Mouse (Mus musculus) embryonic facial prominence, embryonic 11.5 days (tissue): Measurements from ENCODE around the gene Cntnap5b. TPM values are rescaled to one million over a fixed set of nuclear protein-coding genes. Genes with fewer than 3 reads are reported as not detected.
A peak's percentile ranks its signal among the peaks of the same experiment; 100 is the strongest.

ENCODE experiments used
- ATAC-seq: fragments of 200-750 bp; cut with Nextera tagmentation; replicated peaks from 2 replicates; pipeline ENCODE4 v1.8.0; 2017; ENCODE audit warnings: low read depth; ENCODE audit not compliant: insufficient number of reproducible peaks, low FRiP score, low TSS enrichment
- DNase-seq: peaks from one replicate; pipeline ENCODE4 v3.0.0-alpha.2; 2015; ENCODE audit warnings: low spot score
- H3K27ac ChIP-seq: fragments of 300-500 bp; sonication (generic); replicated peaks from 2 replicates; pipeline ENCODE4 v1.5.1; 2014; ENCODE audit warnings: mild to moderate bottlenecking, low read depth, low read length, control low read depth
- H3K27me3 ChIP-seq: fragments of 300-500 bp; sonication (generic); 2 replicates; pipeline ENCODE4 v1.6.1; 2014; ENCODE audit warnings: mild to moderate bottlenecking, low read length, moderate library complexity, mixed read lengths; ENCODE audit not compliant: control insufficient read depth, insufficient read depth
- H3K36me3 ChIP-seq: fragments of 300-500 bp; sonication (generic); replicated peaks from 2 replicates; pipeline ENCODE4 v1.6.1; 2014; ENCODE audit warnings: low read depth, mild to moderate bottlenecking, low read length, moderate library complexity, mixed read lengths; ENCODE audit not compliant: control insufficient read depth, insufficient read depth
- H3K4me1 ChIP-seq: fragments of 300-500 bp; sonication (generic); 2 replicates; pipeline ENCODE4 v1.6.1; 2014; ENCODE audit warnings: low read length, mixed read lengths; ENCODE audit not compliant: control insufficient read depth, insufficient read depth
- H3K4me2 ChIP-seq: fragments of 300-500 bp; sonication (generic); 2 replicates; pipeline ENCODE4 v1.6.1; 2014; ENCODE audit warnings: low read depth, mild to moderate bottlenecking, control low read depth, low read length, moderate library complexity
- H3K4me3 ChIP-seq: fragments of 300-500 bp; sonication (generic); 2 replicates; pipeline ENCODE4 v1.5.1; 2014; ENCODE audit warnings: low read depth, low read length, control low read depth
- H3K9ac ChIP-seq: fragments of 300-500 bp; sonication (generic); replicated peaks from 2 replicates; pipeline ENCODE4 v1.6.1; 2014; ENCODE audit warnings: mild to moderate bottlenecking, control low read depth, low read length
- H3K9me3 ChIP-seq: fragments of 300-500 bp; sonication (generic); replicated peaks from 2 replicates; pipeline ENCODE4 v1.6.1; 2016; ENCODE audit warnings: mild to moderate bottlenecking, low read length, inconsistent platforms, mixed read lengths; ENCODE audit not compliant: control insufficient read depth
- WGBS: fragments of 180-500 bp; shearing (Covaris S2); extraction: QIAGEN DNeasy Blood & Tissue Kit; methylation state at CpG from one replicate; pipeline ENCODE4 v1.1.7; 2014; 5-methylcytosine and 5-hydroxymethylcytosine counted together
- polyA plus RNA-seq: library from polyadenylated mRNA; unstranded; fragments of >200 nt; fragmentation: Nextera tagmentation; extraction: Ambion mirVana; gene quantifications from 2 replicates; pipeline ENCODE4 v1.2.1, GENCODE M21; 2014

Cntnap5b gene
- polyA plus RNA-seq, result 0.10 TPM in 1 of 2 replicates, not detected in the other

- Histone ChIP-seq H3K9ac (no peak within 1 kb of the TSS), H3K27ac (no peak within 1 kb of the TSS), H3K4me1 (no peaks in the 10 kb centered on the region), H3K4me2 (no peak within 1 kb of the TSS), H3K4me3 (no peak within 1 kb of the TSS), H3K36me3 (no peaks in the 10 kb centered on the region), H3K27me3 (no peaks in the 10 kb centered on the region), H3K9me3 (no peaks in the 10 kb centered on the region)
- ATAC-seq, result no peak
- 23% methylated on average over 7 of the region's 7 CpGs for WGBS
- no peak for DNase-seq
Observed at GRCm38 (mm10) chr1:99772614-99773013, at the start of gene Cntnap5b. Gene Cntnap5b (plus strand): TSS chr1:99772765.

- no peak overlapping the region for H3K27ac ChIP-seq
- WGBS, result 91% methylated on average over 1 of the region's 1 CpGs
Observed at GRCm38 (mm10) chr1:99759996-99760395, 12.6 kb upstream of the Cntnap5b start.

DNA sequence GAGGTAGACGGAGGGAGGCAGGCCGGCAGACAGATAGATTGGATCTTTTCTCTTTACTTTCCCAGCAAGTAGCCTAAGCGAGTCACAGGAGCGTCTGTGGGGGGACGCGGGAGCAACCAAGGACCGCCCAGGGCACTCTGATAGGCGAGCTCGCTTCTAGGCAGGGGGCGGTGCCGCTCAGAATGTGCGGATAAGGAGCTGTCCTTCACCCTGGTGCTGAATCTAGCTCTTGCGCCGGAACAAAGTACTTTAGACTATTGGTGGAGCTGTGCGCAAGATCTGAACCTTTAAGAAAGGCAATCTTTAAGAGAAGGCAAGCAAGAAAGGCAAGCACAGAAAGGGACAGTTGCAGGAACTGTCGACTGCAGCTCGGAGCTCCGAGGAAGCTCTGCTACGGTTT is 382 bp upstream of the Cntnap5b start:
- H3K27me3 ChIP-seq, result no peaks in the 10 kb centered on the region
- no peaks in the 10 kb centered on the region for H3K4me1 ChIP-seq
- peak; percentile 93 for ATAC-seq
- no peaks in the 10 kb centered on the region for H3K9me3 ChIP-seq
- H3K4me2 ChIP-seq, result no peak overlapping the region
- peak; percentile 94 for DNase-seq
- H3K4me3 ChIP-seq, result no peak overlapping the region
- WGBS, result under 1% methylated on average over 19 of the region's 19 CpGs
- no peak overlapping the region for H3K9ac ChIP-seq
- H3K27ac ChIP-seq, result no peak overlapping the region
- H3K36me3 ChIP-seq, result no peaks in the 10 kb centered on the region

More at GRCm38 (mm10) chr1:99759996-99760395, 12.6 kb upstream of the Cntnap5b start:
- Histone ChIP-seq H3K4me3 (no peak overlapping the region), H3K4me2 (no peak overlapping the region), H3K9ac (no peak overlapping the region), H3K4me1 (no peaks in the 10 kb centered on the region), H3K36me3 (no peaks in the 10 kb centered on the region), H3K9me3 (no peaks in the 10 kb centered on the region), H3K27me3 (no peaks in the 10 kb centered on the region)
- no peak for ATAC-seq
- no peak for DNase-seq

DNA sequence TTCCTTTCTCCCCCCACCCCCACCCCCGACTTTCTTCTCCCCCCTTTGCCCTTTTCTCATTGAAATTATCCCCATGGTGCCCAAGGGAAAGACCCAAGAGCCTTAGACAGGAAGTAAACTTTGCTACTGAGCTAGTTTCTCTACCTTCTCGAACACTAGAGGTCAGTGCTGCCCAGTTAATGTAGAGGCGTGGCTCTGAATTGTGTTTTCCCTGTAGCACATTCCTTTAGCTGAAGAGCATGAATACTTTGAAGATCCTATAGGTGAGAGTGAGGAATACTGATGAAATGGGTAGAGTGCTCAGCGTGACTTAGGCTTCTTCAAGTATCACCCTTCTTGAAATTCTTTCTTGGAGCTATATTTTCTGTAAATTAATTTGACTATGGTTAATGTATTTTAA is 1.6 kb downstream of the Cntnap5b start:
- Histone ChIP-seq H3K36me3 (no peaks in the 10 kb centered on the region), H3K4me2 (no peak overlapping the region), H3K27me3 (no peaks in the 10 kb centered on the region), H3K9ac (no peak overlapping the region), H3K4me3 (no peak overlapping the region), H3K4me1 (no peaks in the 10 kb centered on the region), H3K9me3 (no peaks in the 10 kb centered on the region), H3K27ac (no peak overlapping the region)
- WGBS, result 5% methylated on average over 4 of the region's 4 CpGs
- peak; percentile 69 for DNase-seq
- ATAC-seq, result no peak; the same call in 1 of the 2 replicates

GRCm38 (mm10) chr1:99813334-99814110 is 41.0 kb downstream of the Cntnap5b start:
- Histone ChIP-seq H3K9ac (no peak overlapping the region), H3K4me2 (no peak overlapping the region), H3K4me3 (no peak overlapping the region), H3K27ac (no peak overlapping the region), H3K4me1 (no peaks in the 10 kb centered on the region), H3K27me3 (no peaks in the 10 kb centered on the region), H3K9me3 (no peaks in the 10 kb centered on the region), H3K36me3 (no peaks in the 10 kb centered on the region)
- 87% methylated on average over 6 of the region's 6 CpGs for whole genome bisulfite sequencing
- ATAC-seq (no peak), DNase-seq (no peak)

DNA sequence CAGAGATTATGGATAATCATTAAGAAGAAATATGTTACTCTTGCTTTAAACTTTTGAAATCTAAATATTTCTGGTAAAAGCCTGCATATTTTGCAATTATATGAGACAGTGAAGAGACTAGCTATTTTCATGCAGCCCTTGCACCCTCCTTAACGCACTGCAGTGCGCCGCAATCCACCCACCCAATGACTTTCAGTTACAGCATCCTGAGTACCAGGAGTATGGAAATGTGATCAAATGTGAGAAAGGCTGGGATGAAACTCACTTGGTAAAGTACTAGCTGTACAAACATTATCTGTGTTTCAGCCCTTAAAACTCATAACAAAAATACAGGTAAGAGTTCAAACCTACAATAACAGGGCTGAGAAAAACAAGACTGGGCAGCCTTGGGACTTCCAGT is 99.8 kb downstream of the Cntnap5b start:
- no peak overlapping the region for H3K27ac ChIP-seq
- DNase-seq (no peak), ATAC-seq (no peak; the same call in 1 of the 2 replicates)
- H3K4me1 ChIP-seq, result no peaks in the 10 kb centered on the region
- no peak overlapping the region for H3K4me3 ChIP-seq
- no peak overlapping the region for H3K4me2 ChIP-seq
- no peaks in the 10 kb centered on the region for H3K36me3 ChIP-seq
- H3K9me3 ChIP-seq, result no peaks in the 10 kb centered on the region
- 97% methylated on average over 3 of the region's 3 CpGs for WGBS
- no peaks in the 10 kb centered on the region for H3K27me3 ChIP-seq
- no peak overlapping the region for H3K9ac ChIP-seq

- 63% methylated on average over 2 of the region's 2 CpGs for WGBS
- Histone ChIP-seq H3K36me3 (no peaks in the 10 kb centered on the region), H3K4me1 (no peaks in the 10 kb centered on the region), H3K4me3 (no peak overlapping the region), H3K27me3 (no peaks in the 10 kb centered on the region), H3K4me2 (no peak overlapping the region), H3K9me3 (no peaks in the 10 kb centered on the region), H3K27ac (no peak overlapping the region), H3K9ac (no peak overlapping the region)
- DNase-seq, result no peak
- no peak for ATAC-seq
Observed at GRCm38 (mm10) chr1:99907774-99908173, 135.2 kb downstream of the Cntnap5b start.

GRCm38 (mm10) chr1:99943515-99943914 is 170.9 kb downstream of the Cntnap5b start:
- Histone ChIP-seq H3K27ac (no peak overlapping the region), H3K4me1 (no peaks in the 10 kb centered on the region), H3K27me3 (no peaks in the 10 kb centered on the region), H3K9me3 (no peaks in the 10 kb centered on the region), H3K4me3 (no peak overlapping the region), H3K9ac (no peak overlapping the region), H3K36me3 (no peaks in the 10 kb centered on the region), H3K4me2 (no peak overlapping the region)
- ATAC-seq (no peak), DNase-seq (no peak)
